Mouse (Mus musculus) myocyte (in vitro differentiated cells): ENCODE results near the gene Sptssa. TPM values are rescaled to one million over a fixed set of nuclear protein-coding genes. Genes with fewer than 3 reads are reported as not detected.

Experiments used
- H3K27me3 ChIP-seq: one replicate; pipeline ENCODE4 v1.6.1; 2011; ENCODE audit not compliant: control insufficient read depth, insufficient read depth, insufficient read length
- H3K36me3 ChIP-seq: one replicate; pipeline ENCODE4 v1.6.1; 2011; ENCODE audit not compliant: control insufficient read depth, insufficient read depth
- H3K4me2 ChIP-seq: one replicate; pipeline ENCODE4 v1.6.1; 2011; ENCODE audit warnings: low read depth, control low read depth
- H3K4me3 ChIP-seq: one replicate; pipeline ENCODE4 v1.5.1; 2011; ENCODE audit warnings: mild to moderate bottlenecking, control low read depth, moderate library complexity
- H3K79me2 ChIP-seq: one replicate; pipeline ENCODE4 v1.6.1; 2011; ENCODE audit not compliant: control insufficient read depth, insufficient read depth
- H3ac ChIP-seq: one replicate; pipeline ENCODE4 v1.6.1; 2011; ENCODE audit not compliant: control insufficient read depth, insufficient read length
- CEBPB ChIP-seq: IDR thresholded peaks from 2 replicates; pipeline ENCODE4 v1.6.1; 2011; ENCODE audit warnings: mild to moderate bottlenecking, moderate library complexity; ENCODE audit not compliant: poor library complexity, insufficient read depth, severe bottlenecking
- E2F4 ChIP-seq: IDR thresholded peaks from one replicate; pipeline ENCODE4 v1.6.1; 2011; ENCODE audit warnings: mild to moderate bottlenecking, control low read depth, moderate library complexity; ENCODE audit not compliant: insufficient read depth
- MAX ChIP-seq: IDR thresholded peaks from one replicate; pipeline ENCODE4 v1.6.1; 2011; ENCODE audit warnings: low read depth, mild to moderate bottlenecking, control low read depth
- MYOD1 ChIP-seq, 3 experiments: IDR thresholded peaks; one replicate each; pipeline ENCODE4 v1.6.1; 2011; ENCODE audit warnings: control low read depth in 2 of 3, low read depth in 2 of 3, mild to moderate bottlenecking in 2 of 3, moderate library complexity in 1 of 3; ENCODE audit not compliant: insufficient read length in 2 of 3, control insufficient read depth in 1 of 3
- MYOG ChIP-seq, 3 experiments: IDR thresholded peaks; one replicate each; pipeline ENCODE4 v1.6.1; 2011; ENCODE audit warnings: control low read depth in 2 of 3, low read depth in 2 of 3, mild to moderate bottlenecking in 2 of 3; ENCODE audit not compliant: insufficient read length in 2 of 3, control insufficient read depth in 1 of 3, insufficient read depth in 1 of 3
- POLR2A ChIP-seq: IDR thresholded peaks from one replicate; pipeline ENCODE4 v1.6.1; 2011; ENCODE audit warnings: low read depth, mild to moderate bottlenecking, control low read depth, moderate library complexity; ENCODE audit not compliant: insufficient read length
- POLR2AphosphoS2 ChIP-seq: IDR thresholded peaks from one replicate; pipeline ENCODE4 v1.6.1; 2011; ENCODE audit warnings: low read depth, control low read depth; ENCODE audit not compliant: insufficient read length
- REST ChIP-seq: IDR thresholded peaks from one replicate; pipeline ENCODE4 v1.6.1; 2011; ENCODE audit warnings: mild to moderate bottlenecking, control low read depth, moderate library complexity; ENCODE audit not compliant: insufficient read depth, insufficient read length
- SRF ChIP-seq: IDR thresholded peaks from one replicate; pipeline ENCODE4 v1.6.1; 2011; ENCODE audit warnings: low read depth; ENCODE audit not compliant: control insufficient read depth, insufficient read length
- TCF12 ChIP-seq: IDR thresholded peaks from one replicate; pipeline ENCODE4 v1.6.1; 2011; ENCODE audit warnings: mild to moderate bottlenecking, control low read depth; ENCODE audit not compliant: poor library complexity, insufficient read depth, severe bottlenecking
- TCF3 ChIP-seq: IDR thresholded peaks from one replicate; pipeline ENCODE4 v1.6.1; 2011; ENCODE audit warnings: low read depth, control low read depth; ENCODE audit not compliant: insufficient read length
- USF1 ChIP-seq: IDR thresholded peaks from one replicate; pipeline ENCODE4 v1.6.1; 2011; ENCODE audit warnings: low read depth, mild to moderate bottlenecking, control low read depth, moderate library complexity
- polyA plus RNA-seq: library from polyadenylated mRNA; unstranded; fragments of >200 nt; fragmentation: generic; extraction: Trizol; gene quantifications from one replicate; pipeline ENCODE4 v1.2.1, GENCODE M21; 2012; ENCODE audit warnings: missing spikeins

Sptssa gene
- polyA plus RNA-seq, 1 experiment: 27.1 TPM

DNA sequence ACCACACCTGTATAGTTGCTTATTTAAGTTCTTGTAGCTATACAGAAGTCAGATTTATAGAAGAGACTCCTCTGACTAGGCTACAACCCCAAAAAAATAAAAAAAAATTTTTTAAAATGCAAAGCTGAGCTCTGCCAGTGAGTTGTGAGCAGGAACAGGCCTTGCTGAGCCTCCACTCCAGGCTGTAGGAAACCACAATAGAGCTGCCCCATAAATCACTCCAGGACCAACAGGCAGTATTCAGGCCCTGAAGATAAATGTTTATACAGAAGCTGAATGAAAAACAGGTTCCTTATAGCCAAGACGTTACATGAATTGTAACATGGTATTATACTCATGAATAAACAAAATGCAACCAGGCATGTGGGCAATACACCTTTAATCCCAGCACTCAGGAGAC is 5.2 kb downstream of the Sptssa start:
- no peak overlapping the region for H3ac ChIP-seq
- H3K79me2 ChIP-seq: peaks cover 42% of the 10 kb centered on the region
- H3K4me2 ChIP-seq: no peak overlapping the region
- no peak overlapping the region for H3K4me3 ChIP-seq
- H3K36me3 ChIP-seq: peaks cover under 1% of the 10 kb centered on the region
- no peaks in the 10 kb centered on the region for H3K27me3 ChIP-seq
- no peak for TF ChIP-seq POLR2AphosphoS2
- TF ChIP-seq TCF12: no peak
- TF ChIP-seq USF1: no peak
- TF ChIP-seq TCF3: no peak
- no peak for TF ChIP-seq MYOG (IDR thresholded peaks at IDR 0.05; ENCODE audit: control insufficient read depth in 1 of 3, insufficient read depth in 1 of 3, insufficient read length in 2 of 3, low read depth in 2 of 3)
- no peak for TF ChIP-seq E2F4
- TF ChIP-seq MAX: no peak
- no peak for TF ChIP-seq REST
- TF ChIP-seq CEBPB: no peak
- TF ChIP-seq POLR2A: no peak
- TF ChIP-seq SRF: no peak
- no peak for TF ChIP-seq MYOD1 (IDR thresholded peaks at IDR 0.05; ENCODE audit: control insufficient read depth in 1 of 3, insufficient read length in 2 of 3, low read depth in 2 of 3)

DNA sequence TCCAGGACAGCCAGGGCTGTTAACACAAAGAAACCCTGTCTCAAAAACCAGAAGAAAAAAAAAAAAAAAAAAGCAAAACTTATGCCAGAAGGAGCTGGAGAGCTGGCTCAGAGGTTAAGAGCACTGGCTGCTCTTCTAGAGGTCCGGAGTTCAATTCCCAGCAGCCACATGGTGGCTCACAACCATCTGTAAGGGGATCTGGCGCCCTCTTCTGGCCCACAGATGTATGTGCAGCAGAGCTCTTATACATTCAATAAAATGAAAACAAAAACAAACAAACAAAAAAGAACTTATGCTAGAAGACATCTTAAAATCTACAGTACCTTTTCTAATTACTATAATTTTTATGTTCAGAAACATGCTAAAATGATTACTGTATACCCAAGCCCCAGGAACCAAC is 11.4 kb downstream of the Sptssa start:
- Histone ChIP-seq H3ac (no peak overlapping the region), H3K36me3 (peaks cover 7% of the 10 kb centered on the region), H3K4me2 (no peak overlapping the region), H3K4me3 (no peak overlapping the region), H3K79me2 (peaks cover 4% of the 10 kb centered on the region), H3K27me3 (no peaks in the 10 kb centered on the region)
- TF ChIP-seq MYOG (IDR thresholded peaks at IDR 0.05; ENCODE audit: control insufficient read depth in 1 of 3, insufficient read depth in 1 of 3, insufficient read length in 2 of 3, low read depth in 2 of 3) (no peak), MAX (no peak), POLR2A (no peak), E2F4 (no peak), TCF12 (no peak)

DNA sequence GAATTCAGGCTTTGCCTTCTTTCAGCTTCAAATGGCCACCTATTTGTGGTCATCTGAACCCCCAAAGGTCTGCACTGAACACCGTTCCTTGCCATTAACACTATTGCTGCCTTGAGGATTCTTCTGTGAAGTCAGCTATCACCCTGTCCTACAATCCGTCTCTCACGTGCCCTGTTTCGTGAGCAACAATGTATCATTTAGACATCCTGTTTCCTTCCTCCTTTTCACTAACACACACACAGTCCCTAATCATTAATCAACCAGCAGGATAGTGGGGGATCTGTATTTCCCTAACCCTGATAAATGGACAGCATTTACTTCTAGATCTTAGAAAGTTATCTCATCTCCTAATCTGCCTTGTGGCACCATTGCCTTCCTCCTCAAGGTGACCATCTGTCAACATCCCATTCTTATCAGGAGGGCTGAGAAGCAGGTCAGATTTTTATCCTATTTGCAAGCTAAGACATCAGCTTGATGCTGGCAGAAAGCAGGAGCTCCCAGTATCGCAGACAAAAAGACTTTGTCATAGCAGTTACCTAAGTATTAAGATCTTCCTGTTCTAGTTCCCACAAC is 13.0 kb downstream of the Sptssa start:
- peaks cover 7% of the 10 kb centered on the region for H3K36me3 ChIP-seq
- TF ChIP-seq TCF3 (no peak), MAX (no peak), USF1 (no peak), POLR2A (no peak), TCF12 (no peak), CEBPB (no peak), MYOD1 (IDR thresholded peaks at IDR 0.05; ENCODE audit: control insufficient read depth in 1 of 3, insufficient read length in 2 of 3, low read depth in 2 of 3) (no peak), REST (no peak), POLR2AphosphoS2 (no peak), MYOG (IDR thresholded peaks at IDR 0.05; ENCODE audit: control insufficient read depth in 1 of 3, insufficient read depth in 1 of 3, insufficient read length in 2 of 3, low read depth in 2 of 3) (no peak), SRF (no peak), E2F4 (no peak)
- no peak overlapping the region for H3K4me2 ChIP-seq
- H3K27me3 ChIP-seq: no peaks in the 10 kb centered on the region
- peaks cover 4% of the 10 kb centered on the region for H3K79me2 ChIP-seq
- H3K4me3 ChIP-seq: no peak overlapping the region
- no peak overlapping the region for H3ac ChIP-seq

- H3K79me2 ChIP-seq: no peaks in the 10 kb centered on the region
- no peak for TF ChIP-seq USF1
- TF ChIP-seq POLR2A: no peak
- TF ChIP-seq MYOD1 (IDR thresholded peaks at IDR 0.05; ENCODE audit: control insufficient read depth in 1 of 3, insufficient read length in 2 of 3, low read depth in 2 of 3): no peak
- TF ChIP-seq TCF12: no peak
- TF ChIP-seq MAX: no peak
- no peak for TF ChIP-seq REST
- H3K4me3 ChIP-seq: no peak overlapping the region
- H3K27me3 ChIP-seq: no peaks in the 10 kb centered on the region
- no peak overlapping the region for H3K4me2 ChIP-seq
- peaks cover 7% of the 10 kb centered on the region for H3K36me3 ChIP-seq
- H3ac ChIP-seq: no peak overlapping the region
These were observed 15.0 kb downstream of the Sptssa start for GRCm38 (mm10) chr12:54641374-54641773.

DNA sequence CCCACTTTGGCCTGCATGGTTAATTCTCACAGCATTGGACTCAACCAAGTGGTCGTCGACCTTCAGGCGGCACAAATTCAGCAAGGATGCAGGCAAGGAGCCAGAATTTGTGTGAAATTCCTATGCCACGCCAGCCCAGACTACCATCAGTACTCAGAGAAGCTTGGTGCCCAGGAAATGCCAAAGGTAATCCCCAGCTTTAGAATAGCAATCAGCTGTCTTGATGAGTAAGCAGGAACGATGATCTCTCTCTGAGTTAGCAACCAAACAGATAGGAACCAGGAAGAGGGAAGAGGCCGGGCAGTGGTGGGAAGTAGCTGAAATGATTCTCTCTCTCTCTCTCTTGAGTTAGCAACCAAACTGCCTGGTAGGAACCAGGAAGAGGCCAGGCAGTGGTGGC is 16.1 kb downstream of the Sptssa start:
- Histone ChIP-seq H3K36me3 (no peaks in the 10 kb centered on the region), H3ac (no peak overlapping the region)
- TF ChIP-seq MYOD1 (IDR thresholded peaks at IDR 0.05; ENCODE audit: control insufficient read depth in 1 of 3, insufficient read length in 2 of 3, low read depth in 2 of 3) (peak in 1 of 3 experiments; percentile 8), REST (no peak), MAX (no peak), TCF3 (no peak), MYOG (IDR thresholded peaks at IDR 0.05; ENCODE audit: control insufficient read depth in 1 of 3, insufficient read depth in 1 of 3, insufficient read length in 2 of 3, low read depth in 2 of 3) (peak in 1 of 3 experiments; percentile 58), CEBPB (no peak), POLR2A (no peak), POLR2AphosphoS2 (no peak), E2F4 (no peak)

More for the DNA sequence above, 16.1 kb downstream of the Sptssa start:
- Histone ChIP-seq H3K27me3 (no peaks in the 10 kb centered on the region), H3K4me2 (no peak overlapping the region), H3K4me3 (no peak overlapping the region), H3K79me2 (no peaks in the 10 kb centered on the region)
